8 mouse cellular contexts compared by ENCODE assay signal in genomic region chr19:7382903-7383865, GRCm38 (mm10). TPM values are rescaled to one million over a fixed set of nuclear protein-coding genes. Genes with fewer than 3 reads are reported as not detected.
DNase-seq lines count a peak whose midpoint lies in the region; ATAC-seq and TF ChIP-seq lines count a peak whose summit lies in the region.

TSS of gene Spindoc (minus strand) at chr19:7382994.

- no peaks in the 10 kb centered on the region for H3K27me3 ChIP-seq in embryonic facial prominence, embryonic 15.5 days
- no peaks in the 10 kb centered on the region for H3K27me3 ChIP-seq in limb, embryonic 14.5 days (ENCODE audit: control insufficient read depth, insufficient read depth, low read length)
- no peaks in the 10 kb centered on the region for H3K27me3 ChIP-seq in midbrain, postnatal 0 days (ENCODE audit: insufficient read depth, low read length)

- H3K4me3 ChIP-seq in bone marrow, adult 2 months (replicated peaks; ENCODE audit: control insufficient read depth, low read depth, low read length), result peak within 1 kb of the TSS; percentile 90
- H3K4me3 ChIP-seq in embryonic facial prominence, embryonic 15.5 days (replicated peaks), result peak within 1 kb of the TSS; percentile 95
- H3K4me3 ChIP-seq in limb, embryonic 14.5 days (replicated peaks; ENCODE audit: low read length), result peak within 1 kb of the TSS; percentile 88
- peak within 1 kb of the TSS; percentile 93 for H3K4me3 ChIP-seq in midbrain, postnatal 0 days (ENCODE audit: low read depth, low read length)

- TF ChIP-seq POLR2A in bone marrow, adult 2 months (IDR thresholded peaks at IDR 0.05; ENCODE audit: borderline replicate concordance, control insufficient read depth, low read depth, low read length), result 0 out of 2 replicates have a peak, but pooled peaks have one; percentile 30
- peak; percentile 50; the same call in 1 of the 2 replicates for TF ChIP-seq POLR2A in limb, embryonic 14.5 days (IDR thresholded peaks at IDR 0.05; ENCODE audit: borderline replicate concordance, extremely low read depth, insufficient read depth, insufficient read length)

- peak within 1 kb of the TSS; percentile 88 for H3K9ac ChIP-seq in embryonic facial prominence, embryonic 15.5 days
- H3K9ac ChIP-seq in limb, embryonic 14.5 days (ENCODE audit: low read depth, low read length, severe bottlenecking), result peak within 1 kb of the TSS; percentile 92
- peak within 1 kb of the TSS; percentile 87 for H3K9ac ChIP-seq in midbrain, postnatal 0 days (replicated peaks; ENCODE audit: low read length, poor library complexity, severe bottlenecking)

- H3K4me2 ChIP-seq in embryonic facial prominence, embryonic 15.5 days (replicated peaks), result peak within 1 kb of the TSS; percentile 78
- peak within 1 kb of the TSS; percentile 70 for H3K4me2 ChIP-seq in limb, embryonic 14.5 days (replicated peaks; ENCODE audit: low read depth, low read length, severe bottlenecking)
- H3K4me2 ChIP-seq in midbrain, postnatal 0 days (ENCODE audit: low read depth, low read length, poor library complexity, severe bottlenecking), result peak within 1 kb of the TSS; percentile 78

- H3K27ac ChIP-seq in bone marrow, adult 2 months (ENCODE audit: control insufficient read depth, insufficient read depth, low read depth, low read length, poor library complexity), result peak within 1 kb of the TSS; percentile 47; the same call in 1 of the 2 replicates
- peak within 1 kb of the TSS; percentile 87 for H3K27ac ChIP-seq in embryonic facial prominence, embryonic 15.5 days (replicated peaks)
- H3K27ac ChIP-seq in limb, embryonic 14.5 days (replicated peaks; ENCODE audit: low read depth, low read length), result peak within 1 kb of the TSS; percentile 90
- peak within 1 kb of the TSS; percentile 92 for H3K27ac ChIP-seq in midbrain, postnatal 0 days (ENCODE audit: low read depth, low read length)

- WGBS in bone marrow, adult 2 months, result 2% methylated on average over 52 of the region's 52 CpGs
- WGBS in embryonic facial prominence, embryonic 15.5 days, result under 1% methylated on average over 52 of the region's 52 CpGs
- WGBS in limb, embryonic 14.5 days, result 4% methylated on average over 37 of the region's 52 CpGs
- WGBS in midbrain, postnatal 0 days, result under 1% methylated on average over 44 of the region's 52 CpGs

- ATAC-seq in embryonic facial prominence, embryonic 15.5 days (ENCODE audit: insufficient number of reproducible peaks, low FRiP score, low TSS enrichment, low read depth), result peak; percentile 99
- ATAC-seq in limb, embryonic 14.5 days (ENCODE audit: low FRiP score, low read depth), result peak; percentile 99
- ATAC-seq in midbrain, postnatal 0 days (ENCODE audit: low FRiP score), result peak; percentile 98

- H3K9me3 ChIP-seq in embryonic facial prominence, embryonic 15.5 days (replicated peaks), result 0 out of 2 replicates have a peak, but pooled peaks cover 6% of the 10 kb centered on the region
- no peaks in the 10 kb centered on the region for H3K9me3 ChIP-seq in limb, embryonic 14.5 days (ENCODE audit: control insufficient read depth, low read length)
- no peaks in the 10 kb centered on the region for H3K9me3 ChIP-seq in midbrain, postnatal 0 days (ENCODE audit: low read length)

- no peaks in the 10 kb centered on the region; the same call in 1 of the 2 replicates for H3K4me1 ChIP-seq in bone marrow, adult 2 months (ENCODE audit: control insufficient read depth, insufficient read depth, low read length)
- H3K4me1 ChIP-seq in embryonic facial prominence, embryonic 15.5 days, result peaks cover 19% of the 10 kb centered on the region
- peaks cover 15% of the 10 kb centered on the region for H3K4me1 ChIP-seq in limb, embryonic 14.5 days (ENCODE audit: control insufficient read depth, insufficient read depth, low read length)
- H3K4me1 ChIP-seq in midbrain, postnatal 0 days (ENCODE audit: insufficient read depth, low read length), result peaks cover 7% of the 10 kb centered on the region; the same call in 1 of the 2 replicates

- TF ChIP-seq CTCF in bone marrow, adult 2 months (IDR thresholded peaks at IDR 0.05; ENCODE audit: control insufficient read depth, insufficient read depth, low read length), result no peak
- TF ChIP-seq CTCF in midbrain, postnatal 0 days (IDR thresholded peaks at IDR 0.05), result no peak; the same call in 1 of the 2 replicates

- peaks cover 9% of the 10 kb centered on the region; the same call in 1 of the 2 replicates for H3K36me3 ChIP-seq in embryonic facial prominence, embryonic 15.5 days
- H3K36me3 ChIP-seq in limb, embryonic 14.5 days (ENCODE audit: control insufficient read depth, insufficient read depth, low read length), result peaks cover 7% of the 10 kb centered on the region; the same call in 1 of the 2 replicates
- no peaks in the 10 kb centered on the region for H3K36me3 ChIP-seq in midbrain, postnatal 0 days (ENCODE audit: insufficient read depth, low read length)

- peak; percentile 93 for DNase-seq in 416B (ENCODE audit: low read depth)
- peak; percentile 99 for DNase-seq in heart, adult 8-10 months (ENCODE audit: low spot score)
- DNase-seq in kidney, adult 9 months, result peak; percentile 99
- DNase-seq in limb, embryonic 14.5 days (ENCODE audit: low spot score), result peak; percentile 94
- peak; percentile 98 for DNase-seq in midbrain, postnatal 0 days (ENCODE audit: low spot score)
- DNase-seq in spleen, postnatal 14 days (ENCODE audit: low spot score in 2 of 2), result peak; percentile 99

RNA-seq across cellular contexts. Expression of gene Spindoc, which starts in this region (rescaled TPM):
- polyA plus RNA-seq in bone marrow, adult 2 months (2011; ENCODE audit: insufficient read depth, insufficient read length, low replicate concordance, missing spikeins), result 13.6 and 35.3 TPM in 2 replicates
- polyA plus RNA-seq in embryonic facial prominence, embryonic 15.5 days (2015; fragmentation: Nextera tagmentation; extraction: Ambion mirVana), result 30.1 and 36.2 TPM in 2 replicates
- 10 to 100 TPM; 13.3 to 15.1 (median 13.8) TPM for total RNA-seq in heart, adult 8-10 months (2022)
- 37.6 and 47.0 TPM in 2 replicates for polyA plus RNA-seq in limb, embryonic 14.5 days (2012; rRNA removed)
- 21.9 and 25.9 TPM in 2 replicates for polyA plus RNA-seq in limb, embryonic 14.5 days (2014; fragmentation: Nextera tagmentation; extraction: Ambion mirVana)
- total RNA-seq in midbrain, postnatal 0 days (2014; rRNA removed), result 35.2 and 38.8 TPM in 2 replicates
- 19.2 and 19.8 TPM in 2 replicates for polyA plus RNA-seq in midbrain, postnatal 0 days (2015; fragmentation: Nextera tagmentation; extraction: Ambion mirVana)

Comparison
In these comparisons a context has a peak if more than half of its experiments do, and no peak if none do; other contexts are left out.
1. Peak in every context shown above with its lines: DNase-seq, ATAC-seq, H3K4me3 ChIP-seq and H3K27ac ChIP-seq.